ENCODE assay signal across 8 mouse cellular contexts in genomic region chr11:62458276-62458724, GRCm38 (mm10). TPM values are rescaled to one million over a fixed set of nuclear protein-coding genes. Genes with fewer than 3 reads are reported as not detected.
A peak's percentile ranks its signal among the peaks of the same experiment; 100 is the strongest.
DNase-seq lines count a peak whose midpoint lies in the region; ATAC-seq lines count a peak whose summit lies in the region.

Gene Pigl, plus strand, starts transcription at chr11:62458460.
Gene Ncor1, minus strand, starts transcription at chr11:62458541.

- intact Hi-C loops in gastrocnemius, postnatal 36 days (cut with DNase I): loop anchor here (5.0 kb wide), 1 partner anchor 94 kb away; the partner anchor contains the start of gene Ubb
- intact Hi-C loops in left cerebral cortex, postnatal 25 days (cut with DNase I): loop anchor here (1.0 to 5.0 kb wide), 2 partner anchors 79 to 93 kb away; partner anchors contain the start of genes Cenpv and Ubb

- peak; percentile 91 for DNase-seq in adrenal gland, adult 2 months
- DNase-seq in embryo, embryonic 11 days: peak; percentile 91
- peak; percentile 78 to 80 for DNase-seq in gastrocnemius, postnatal 36 days
- peak; percentile 89 to 90 for DNase-seq in left cerebral cortex, postnatal 25 days (ENCODE audit: low spot score in 2 of 2)
- DNase-seq in mesoderm, embryonic 11.5 days (ENCODE audit: low read depth, low spot score): peak; percentile 91
- peak; percentile 88 for DNase-seq in right cerebral cortex, postnatal 25 days
- DNase-seq in urinary bladder, postnatal 36 days (ENCODE audit: low spot score in 2 of 2): peak; percentile 69 to 82

- H3K4me3 ChIP-seq in intestine, embryonic 16.5 days (ENCODE audit: low read length): peak within 1 kb of the TSS; percentile 95

- H3K9me3 ChIP-seq in intestine, embryonic 16.5 days (ENCODE audit: control insufficient read depth, low read length): no peaks in the 10 kb centered on the region

- H3K27ac ChIP-seq in intestine, embryonic 16.5 days (ENCODE audit: low read length): peak within 1 kb of the TSS; percentile 99

- peak within 1 kb of the TSS; percentile 81 for H3K4me2 ChIP-seq in intestine, embryonic 16.5 days (ENCODE audit: low read depth, low read length)

- H3K9ac ChIP-seq in intestine, embryonic 16.5 days (ENCODE audit: low read depth, low read length): peak within 1 kb of the TSS; percentile 99

- WGBS in intestine, embryonic 16.5 days: under 1% methylated on average over 33 of the region's 33 CpGs

- peak; percentile 59 for ATAC-seq in intestine, embryonic 16.5 days

- H3K27me3 ChIP-seq in intestine, embryonic 16.5 days (replicated peaks; ENCODE audit: control insufficient read depth, insufficient read depth, low read length): no peaks in the 10 kb centered on the region

- no peaks in the 10 kb centered on the region for H3K36me3 ChIP-seq in intestine, embryonic 16.5 days (ENCODE audit: control insufficient read depth, insufficient read depth, low read length)

- H3K4me1 ChIP-seq in intestine, embryonic 16.5 days (ENCODE audit: control insufficient read depth, insufficient read depth, low read length): peaks cover 5% of the 10 kb centered on the region

RNA-seq across cellular contexts. Expression of gene Pigl, which starts in this region (rescaled TPM):
- 1 to 10 TPM; 9.5 to 10.0 TPM for total RNA-seq in adrenal gland, adult 2 months (2021)
- 6.0 and 6.8 TPM in 2 replicates for polyA plus RNA-seq in adrenal gland, adult 2 months (2012; rRNA removed)
- total RNA-seq in gastrocnemius, postnatal 36 days (2021): 1 to 10 TPM; 1.7 to 2.1 TPM
- polyA plus RNA-seq in intestine, embryonic 16.5 days (2015; fragmentation: Nextera tagmentation; extraction: Ambion mirVana): 11.8 and 12.7 TPM in 2 replicates
- 1 to 10 TPM; 5.6 to 7.6 TPM for total RNA-seq in left cerebral cortex, postnatal 25 days (2021)

RNA-seq across cellular contexts. Expression of gene Ncor1, which starts in this region (rescaled TPM):
- total RNA-seq in adrenal gland, adult 2 months (2021): 100 to 1,000 TPM; 167 to 268 TPM
- 53.4 and 59.5 TPM in 2 replicates for polyA plus RNA-seq in adrenal gland, adult 2 months (2012; rRNA removed)
- 100 to 1,000 TPM; 113 to 119 TPM for total RNA-seq in gastrocnemius, postnatal 36 days (2021)
- polyA plus RNA-seq in intestine, embryonic 16.5 days (2015; fragmentation: Nextera tagmentation; extraction: Ambion mirVana): 40.2 and 42.0 TPM in 2 replicates
- total RNA-seq in left cerebral cortex, postnatal 25 days (2021): 100 to 1,000 TPM; 267 to 273 TPM

Comparison
In these comparisons a context has a peak if more than half of its experiments do, and no peak if none do; other contexts are left out.
1. Peak in every context shown above with its lines: DNase-seq, ATAC-seq, H3K4me3 ChIP-seq and H3K27ac ChIP-seq.